Mouse (Mus musculus) forebrain, embryonic 10.5 days (tissue): ENCODE results near the gene Ano3. TPM values are rescaled to one million over a fixed set of nuclear protein-coding genes. Genes with fewer than 3 reads are reported as not detected.

Experiments
- DNase-seq: peaks from one replicate; pipeline ENCODE4 v3.0.0-alpha.2; 2017; ENCODE audit warnings: low spot score; ENCODE audit errors: extremely low spot score
- H3K27ac ChIP-seq: fragments of 300-500 bp; sonication (generic); 2 replicates; pipeline ENCODE4 v1.5.1; 2016; ENCODE audit warnings: mild to moderate bottlenecking
- H3K27me3 ChIP-seq: fragments of 300-500 bp; sonication (generic); 2 replicates; pipeline ENCODE4 v1.6.1; 2016; ENCODE audit warnings: mild to moderate bottlenecking; ENCODE audit not compliant: poor library complexity, severe bottlenecking
- H3K36me3 ChIP-seq: fragments of 300-500 bp; sonication (generic); replicated peaks from 2 replicates; pipeline ENCODE4 v1.6.1; 2016; ENCODE audit warnings: mild to moderate bottlenecking, moderate library complexity
- H3K4me1 ChIP-seq: fragments of 300-500 bp; sonication (generic); 2 replicates; pipeline ENCODE4 v1.6.1; 2016
- H3K4me3 ChIP-seq: fragments of 300-500 bp; sonication (generic); 2 replicates; pipeline ENCODE4 v1.5.1; 2016; ENCODE audit warnings: mild to moderate bottlenecking, moderate library complexity
- H3K9me3 ChIP-seq: fragments of 300-500 bp; sonication (generic); 2 replicates; pipeline ENCODE4 v1.6.1; 2016; ENCODE audit warnings: mild to moderate bottlenecking, moderate library complexity
- WGBS: fragments of 180-500 bp; shearing (Covaris S2); methylation state at CpG from one replicate; pipeline ENCODE4 v1.1.7; 2016; 5-methylcytosine and 5-hydroxymethylcytosine counted together
- polyA plus RNA-seq: library from polyadenylated mRNA; unstranded; fragments of >200 nt; fragmentation: Nextera tagmentation; extraction: Ambion mirVana; gene quantifications from 2 replicates; pipeline ENCODE4 v1.2.1, GENCODE M21; 2016

Ano3 gene
- polyA plus RNA-seq, 1 experiment from 2014 or later: 0.94 TPM

GRCm38 (mm10) chr2:110671071-110671624 lies 279.6 kb downstream of the Ano3 start:
- H3K9me3 ChIP-seq: no peaks in the 10 kb centered on the region
- H3K27ac ChIP-seq: no peak overlapping the region
- H3K4me1 ChIP-seq: no peaks in the 10 kb centered on the region
- no peaks in the 10 kb centered on the region for H3K36me3 ChIP-seq
- H3K4me3 ChIP-seq: no peak overlapping the region
- H3K27me3 ChIP-seq: no peaks in the 10 kb centered on the region
- no peak for DNase-seq
- WGBS: 83% methylated on average over 2 of the region's 2 CpGs

- Histone ChIP-seq H3K4me3 (no peak overlapping the region), H3K9me3 (no peaks in the 10 kb centered on the region), H3K27me3 (no peaks in the 10 kb centered on the region), H3K36me3 (no peaks in the 10 kb centered on the region), H3K4me1 (peaks cover 14% of the 10 kb centered on the region), H3K27ac (no peak overlapping the region)
- WGBS: 50% methylated on average over 4 of the region's 4 CpGs
- no peak for DNase-seq
These were observed 287.4 kb downstream of the Ano3 start for GRCm38 (mm10) chr2:110663329-110663728.

GRCm38 (mm10) chr2:110644846-110645245 lies 305.9 kb downstream of the Ano3 start:
- Histone ChIP-seq H3K4me1 (no peaks in the 10 kb centered on the region), H3K4me3 (no peak overlapping the region), H3K9me3 (no peaks in the 10 kb centered on the region), H3K27me3 (no peaks in the 10 kb centered on the region), H3K27ac (no peak overlapping the region), H3K36me3 (no peaks in the 10 kb centered on the region)
- no peak for DNase-seq

DNA sequence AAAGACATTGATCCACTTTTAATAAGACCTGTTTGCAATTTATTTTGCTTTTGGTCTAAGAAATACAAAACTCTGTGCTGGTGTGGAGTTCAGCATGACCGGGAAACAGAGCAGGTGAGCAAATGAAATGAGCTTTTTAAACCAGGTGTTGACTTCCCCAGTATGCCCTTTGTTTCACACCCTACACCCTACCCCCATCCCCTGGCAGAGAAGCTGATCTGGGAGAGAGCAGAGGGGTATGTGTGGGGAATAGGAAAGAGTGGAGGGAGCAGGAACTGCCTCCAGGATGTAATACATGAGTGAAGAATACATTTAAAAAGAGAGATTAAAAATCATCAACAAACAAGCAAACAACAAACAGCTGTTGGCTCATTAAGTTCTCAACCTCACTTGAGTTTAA lies 306.4 kb downstream of the Ano3 start:
- no peaks in the 10 kb centered on the region for H3K27me3 ChIP-seq
- no peak overlapping the region for H3K27ac ChIP-seq
- no peaks in the 10 kb centered on the region for H3K9me3 ChIP-seq
- DNase-seq: no peak
- WGBS: 71% methylated on average over 1 of the region's 1 CpGs
- no peaks in the 10 kb centered on the region for H3K36me3 ChIP-seq
- no peak overlapping the region for H3K4me3 ChIP-seq
- H3K4me1 ChIP-seq: no peaks in the 10 kb centered on the region

Other genes starting within 250 kb of the Ano3 start
- 0.06 TPM in 1 of 2 replicates, not detected in the other for gene Muc15, start 229.6 kb downstream of the Ano3 start, polyA plus RNA-seq
- gene Gm13941, start 155.1 kb upstream of the Ano3 start, polyA plus RNA-seq: not detected in 2 replicates
- not detected in 2 replicates for gene Gm15130, start 202.0 kb upstream of the Ano3 start, polyA plus RNA-seq